Mouse (Mus musculus) kidney, postnatal 4 days (tissue): Measurements from ENCODE around the gene Tex22.

Experiments
- DNase-seq, 2 experiments: peaks; one replicate each; pipeline ENCODE4 v3.0.0; 2021; ENCODE audit warnings: mixed read lengths in 2 of 2

Gene Tex22

DNA sequence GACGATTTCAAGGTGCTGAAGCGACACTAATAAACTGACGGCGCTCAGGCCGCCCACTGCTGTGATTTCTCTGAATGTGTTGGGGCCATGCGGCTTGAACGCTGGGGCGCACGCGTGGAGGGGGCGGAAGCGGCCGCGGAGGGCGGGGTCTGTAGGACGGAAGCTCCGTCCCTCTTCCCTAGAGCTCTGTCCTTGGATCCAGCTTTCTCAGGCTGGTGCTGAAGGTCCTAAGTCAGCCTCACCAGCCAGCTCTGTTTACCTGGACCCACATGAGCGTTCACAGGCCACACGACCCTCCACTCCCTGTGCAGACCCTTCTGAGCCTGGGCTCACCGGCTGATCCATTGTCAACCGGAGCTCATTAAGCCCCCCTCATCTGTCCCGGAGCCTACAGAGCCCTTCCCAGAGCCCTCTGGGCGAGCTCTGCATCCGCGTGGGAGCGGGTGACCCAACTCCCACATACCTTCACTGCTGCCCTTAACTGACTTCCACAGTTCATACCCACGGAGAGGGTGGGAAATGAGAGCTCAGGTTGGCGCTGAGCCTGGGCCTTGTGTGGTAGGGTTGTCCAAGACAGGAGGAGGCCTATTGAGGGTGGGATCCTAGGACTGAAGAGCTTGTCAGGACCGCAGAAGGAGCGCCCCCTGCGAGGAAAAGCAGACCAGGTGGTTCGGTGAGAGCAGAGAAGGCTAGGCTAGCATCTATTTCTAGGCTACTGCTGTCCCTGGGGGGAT, at the start of gene Tex22:
TSS of gene Tex22 (plus strand) at position 174 of the 734 bp plus-strand sequence.
- DNase-seq: peak; percentile 92 to 94

DNA sequence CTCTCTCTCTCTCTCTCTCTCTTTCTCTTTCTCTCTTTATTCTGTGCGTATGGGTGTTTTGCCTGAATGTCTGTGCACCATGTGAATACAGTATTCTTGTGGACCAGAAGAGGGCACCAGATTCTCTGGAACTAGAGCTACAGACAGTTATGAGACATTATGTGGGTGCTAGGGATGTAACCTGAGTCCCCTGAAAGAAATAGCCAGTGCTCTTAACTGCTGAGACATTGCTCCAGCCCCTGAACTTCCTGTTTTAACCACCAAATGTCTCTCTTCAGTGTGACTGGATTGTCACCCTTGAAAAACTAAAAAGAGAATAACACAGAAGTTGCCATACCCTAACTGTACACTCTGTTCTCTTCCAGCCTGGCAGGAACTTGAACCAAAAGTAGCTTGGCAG, 47.7 kb upstream of the Tex22 start:
- no peak for DNase-seq

DNA sequence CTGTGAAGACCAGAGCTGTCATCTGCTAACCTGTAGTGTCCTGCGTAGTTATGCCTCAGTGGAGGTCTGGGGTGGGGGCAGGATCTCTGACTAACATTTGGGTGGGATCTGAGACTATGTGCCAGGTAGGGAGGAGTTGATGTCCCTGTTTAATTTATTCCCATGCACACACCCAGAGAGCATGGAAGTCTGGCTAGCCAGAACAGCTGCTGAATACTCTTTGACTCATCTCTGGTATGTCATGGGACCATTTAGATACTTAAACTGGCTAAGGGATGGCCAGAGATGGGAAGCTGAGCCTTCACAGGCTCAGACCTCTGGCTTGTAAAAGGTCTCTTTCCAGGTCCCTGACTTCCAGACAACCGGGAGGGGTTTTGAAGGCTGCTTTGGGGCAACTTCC, 46.8 kb upstream of the Tex22 start:
- DNase-seq: no peak

DNA sequence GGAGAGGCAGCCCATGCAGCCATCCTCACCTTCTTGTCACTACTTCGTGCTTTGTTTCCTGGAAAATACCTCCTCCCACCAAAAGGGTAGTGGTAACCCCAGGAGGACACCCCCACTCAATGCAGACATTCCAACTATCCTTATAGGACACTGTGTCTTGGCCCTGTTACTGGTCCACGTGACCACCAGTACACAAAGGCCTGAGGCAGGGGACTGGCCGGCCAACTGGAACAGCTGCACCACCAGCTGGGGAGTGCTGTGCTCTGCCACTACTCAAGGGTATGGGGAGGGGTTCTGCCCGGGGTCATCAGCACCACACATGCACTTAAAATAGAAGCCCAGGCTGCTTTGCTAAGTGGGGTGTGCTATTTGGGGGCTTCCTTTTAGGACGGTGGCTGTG, 46.2 kb upstream of the Tex22 start:
- no peak for DNase-seq

DNA sequence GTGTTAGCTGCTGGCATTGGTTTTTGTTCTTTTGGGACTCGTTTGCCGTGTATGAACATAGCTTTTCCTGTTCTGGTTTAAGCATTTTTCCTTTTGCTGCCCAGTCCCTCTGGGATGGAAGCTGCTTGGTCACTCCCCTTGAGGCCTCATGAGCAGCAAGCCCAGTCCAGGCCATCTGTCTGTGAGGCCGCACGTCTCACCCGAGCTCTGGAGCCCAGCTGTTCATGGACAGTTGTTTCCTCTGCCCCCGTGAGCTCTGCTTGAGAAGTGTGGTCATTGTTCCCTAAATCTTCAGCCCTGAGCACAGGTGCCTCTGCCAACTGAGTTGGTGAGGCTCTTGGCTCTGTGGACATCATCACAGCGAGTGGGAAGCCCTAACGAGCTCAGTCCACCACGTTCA, 45.4 kb upstream of the Tex22 start:
- peak in 1 of 2 experiments; percentile 18 for DNase-seq

DNA sequence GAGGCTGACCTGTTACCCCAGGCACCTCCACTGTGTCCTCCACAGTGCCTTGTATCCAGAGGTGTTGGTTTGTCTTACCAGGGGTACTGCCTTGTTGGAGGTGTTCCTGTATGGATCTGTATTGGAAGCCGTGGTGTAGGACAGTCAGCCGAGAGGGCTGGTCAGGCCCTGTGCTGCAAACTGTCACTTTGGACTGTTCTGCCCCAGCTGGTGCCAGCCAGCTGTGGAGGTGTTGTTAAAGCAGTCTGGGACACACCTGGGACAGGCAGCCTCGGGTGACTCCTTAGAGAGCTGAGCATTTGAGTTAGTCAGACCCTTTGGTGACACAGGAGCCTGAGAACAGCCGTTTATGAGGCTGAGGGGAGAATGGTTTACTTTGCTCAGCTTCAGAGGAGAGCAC, 44.3 kb upstream of the Tex22 start:
- DNase-seq: peak in 1 of 2 experiments; percentile 23

DNA sequence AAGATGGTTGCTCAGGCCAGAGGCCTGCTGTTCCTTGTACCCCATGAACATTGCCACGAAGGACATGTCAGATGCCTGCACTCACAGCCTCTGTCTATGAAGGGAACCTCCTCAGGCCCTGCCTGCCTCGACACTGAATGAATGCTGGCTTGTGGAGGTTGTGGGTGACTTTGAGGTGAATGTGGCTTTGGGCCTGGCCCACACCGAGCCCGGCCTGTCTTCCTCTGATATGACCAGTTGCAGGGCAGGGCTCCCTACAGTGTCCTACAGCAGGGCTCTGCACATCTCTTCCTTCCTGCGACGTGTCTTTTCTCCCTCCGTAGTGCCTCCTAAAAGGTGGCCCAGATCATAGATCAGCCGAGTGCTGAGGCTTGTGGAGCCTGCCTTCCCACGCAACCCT, 43.3 kb upstream of the Tex22 start:
- no peak for DNase-seq

DNA sequence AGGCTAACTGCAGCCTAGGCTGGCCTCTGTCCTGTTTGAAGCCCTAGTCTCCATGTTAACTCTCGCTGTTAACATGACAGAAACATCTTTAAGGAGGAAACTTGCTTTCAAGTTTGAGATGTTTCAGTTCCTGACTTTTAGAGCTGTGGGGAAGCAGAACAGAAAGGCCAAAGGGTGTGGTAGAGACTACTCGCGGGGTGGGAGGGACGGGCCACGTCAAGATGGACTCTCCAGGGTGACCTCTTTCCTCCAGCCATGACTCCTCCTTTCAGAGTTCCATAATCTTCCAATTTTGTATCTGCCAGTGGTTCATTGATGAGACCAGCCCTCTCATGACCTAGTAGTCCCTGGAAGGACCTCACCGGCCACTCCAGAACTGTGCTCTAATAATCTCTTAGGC, 42.9 kb upstream of the Tex22 start:
- no peak for DNase-seq

DNA sequence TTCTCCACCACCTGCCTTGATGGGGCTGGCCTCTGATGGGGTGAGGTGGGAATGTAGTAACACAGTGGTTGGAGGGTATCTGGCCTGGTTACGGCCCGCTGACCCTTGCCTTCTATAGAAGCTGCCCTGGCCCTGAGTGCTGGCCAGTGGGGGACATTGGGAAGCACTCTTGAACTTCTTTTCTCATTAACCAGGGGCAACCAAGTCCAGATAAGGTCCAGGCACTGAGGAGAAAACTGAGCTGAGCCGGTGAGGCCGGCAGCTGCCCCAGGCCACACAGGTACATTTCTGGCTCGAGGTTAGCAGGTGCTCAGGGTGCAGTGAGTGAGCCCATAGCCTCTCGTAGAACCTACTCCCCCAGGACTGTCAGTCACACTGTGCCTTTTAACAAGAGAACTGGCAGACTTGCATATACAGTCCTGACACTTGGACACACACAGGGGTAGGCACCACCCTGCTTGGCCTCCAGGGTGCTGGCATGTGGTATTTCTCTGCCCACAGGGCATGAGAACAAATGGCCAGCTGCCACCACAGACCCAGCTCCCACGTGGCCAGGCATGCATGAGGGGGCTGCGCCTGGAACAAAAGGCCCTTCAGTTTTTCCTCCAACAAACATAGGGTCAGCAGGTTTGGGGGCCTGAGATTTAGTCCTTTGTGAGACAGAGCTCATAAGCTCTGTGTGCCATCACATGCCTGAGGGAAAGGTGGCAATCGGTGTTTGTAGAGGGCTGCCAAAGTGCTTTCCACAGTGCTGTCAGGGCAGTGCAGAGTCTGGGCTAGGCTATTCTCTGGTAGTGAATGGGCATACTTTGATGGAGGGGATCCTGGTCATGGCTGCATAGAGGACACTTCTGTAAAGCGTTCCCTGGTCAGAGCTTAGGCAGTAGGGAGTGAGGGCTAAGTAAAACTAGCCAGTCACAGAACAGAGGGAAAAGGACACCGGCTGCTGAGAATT, 41.7 kb upstream of the Tex22 start:
- peak; percentile 77 to 85 for DNase-seq

DNA sequence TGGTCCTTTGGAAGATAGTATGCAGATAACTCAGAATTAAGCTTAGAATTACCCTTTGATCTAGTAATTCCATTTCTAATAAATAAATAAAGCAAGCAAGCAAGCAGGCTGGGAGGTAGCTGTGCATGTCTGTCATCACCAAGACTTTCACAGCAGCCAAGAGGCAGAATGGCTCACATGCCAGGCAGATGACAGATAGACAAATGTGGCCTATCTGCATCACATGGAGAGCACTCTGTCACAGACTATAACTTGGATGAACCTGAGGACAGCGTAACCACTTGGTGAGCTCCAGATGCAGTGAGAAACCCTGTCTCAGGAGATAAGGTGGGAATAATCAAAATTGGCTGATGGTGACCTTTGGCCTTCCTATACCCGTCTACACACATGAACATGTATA, 39.2 kb upstream of the Tex22 start:
- no peak for DNase-seq

DNA sequence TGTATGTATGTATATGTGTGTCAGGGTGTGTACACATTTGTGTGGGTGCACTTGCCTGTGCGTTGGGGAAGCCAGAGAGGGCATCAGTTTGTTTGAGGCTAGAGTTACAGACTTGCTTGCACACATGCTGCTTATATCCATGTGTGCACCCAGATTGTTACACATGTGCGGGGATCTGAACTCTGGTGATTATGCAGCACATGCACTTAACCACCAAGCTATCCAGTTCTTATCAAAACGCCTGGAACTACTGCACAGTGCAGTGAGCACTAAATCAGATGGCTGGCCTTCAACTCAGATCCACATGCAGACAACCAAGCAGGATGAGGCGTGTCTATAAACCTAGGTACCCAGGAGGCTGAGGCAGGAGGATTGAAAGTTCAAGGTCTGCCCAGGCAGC, 37.3 kb upstream of the Tex22 start:
- DNase-seq: no peak

DNA sequence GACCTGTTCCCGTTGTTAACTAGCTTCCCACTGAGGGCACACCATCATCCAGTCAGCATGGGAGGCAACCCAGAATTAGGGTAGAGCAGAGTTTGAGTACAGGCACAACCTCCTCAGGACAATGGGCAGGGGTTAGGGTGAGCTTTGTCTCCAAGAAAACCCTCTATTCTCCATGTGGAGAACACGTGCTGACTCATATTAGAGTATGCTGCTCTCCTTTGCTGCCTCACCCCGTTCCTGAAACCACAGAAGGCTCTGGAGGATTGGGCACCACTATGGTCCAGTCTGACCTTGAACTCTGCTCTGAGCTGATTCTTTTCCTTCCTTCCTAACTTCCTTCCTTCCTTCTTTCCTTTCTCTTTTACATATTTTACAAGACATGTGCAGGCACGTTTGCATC, 35.9 kb upstream of the Tex22 start:
- DNase-seq: no peak

DNA sequence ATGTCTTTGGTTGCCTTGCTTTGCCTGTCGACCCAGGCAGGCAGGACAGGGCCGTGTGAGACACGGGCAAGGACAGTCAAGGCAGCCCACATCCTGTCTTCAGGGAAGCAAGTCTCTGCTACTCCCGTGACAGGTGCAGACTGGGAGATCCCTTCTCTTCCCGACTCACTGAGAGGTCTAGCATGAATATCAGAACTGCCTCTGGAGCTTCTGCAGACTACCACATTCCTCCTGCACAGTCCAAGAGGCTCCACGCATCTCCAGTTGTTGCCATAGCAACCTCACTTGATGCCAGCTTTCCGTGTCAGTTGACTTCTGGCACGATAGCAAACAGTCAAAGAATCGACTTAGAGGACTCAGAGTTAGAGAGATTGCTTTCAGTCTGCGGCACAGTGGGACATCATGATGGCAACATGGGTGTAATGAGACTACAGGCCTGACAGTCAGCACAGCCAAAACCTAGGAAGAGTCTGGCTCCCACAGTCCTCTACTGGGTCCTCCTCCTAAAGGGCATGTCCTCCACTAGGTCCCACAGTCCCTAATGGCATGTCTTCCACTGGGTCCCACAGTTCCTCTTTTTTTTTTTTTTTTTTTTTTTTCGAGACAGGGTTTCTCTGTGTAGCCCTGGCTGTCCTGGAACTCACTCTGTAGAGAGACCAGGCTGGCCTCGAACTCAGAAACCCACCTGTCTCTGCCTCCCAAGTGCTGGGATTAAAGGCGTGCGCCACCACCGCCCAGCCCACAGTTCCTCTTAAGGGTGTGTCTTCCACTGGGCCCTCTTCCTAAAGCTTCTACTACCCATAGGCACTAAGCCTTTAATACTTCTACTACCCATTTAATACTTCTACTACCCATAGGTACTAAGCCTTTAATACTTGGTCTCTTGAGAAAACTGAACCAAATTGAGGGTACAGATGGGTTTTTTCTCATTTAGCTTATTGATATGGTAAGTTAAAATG, 32.5 kb upstream of the Tex22 start:
- peak in 1 of 2 experiments; percentile 37 for DNase-seq

DNA sequence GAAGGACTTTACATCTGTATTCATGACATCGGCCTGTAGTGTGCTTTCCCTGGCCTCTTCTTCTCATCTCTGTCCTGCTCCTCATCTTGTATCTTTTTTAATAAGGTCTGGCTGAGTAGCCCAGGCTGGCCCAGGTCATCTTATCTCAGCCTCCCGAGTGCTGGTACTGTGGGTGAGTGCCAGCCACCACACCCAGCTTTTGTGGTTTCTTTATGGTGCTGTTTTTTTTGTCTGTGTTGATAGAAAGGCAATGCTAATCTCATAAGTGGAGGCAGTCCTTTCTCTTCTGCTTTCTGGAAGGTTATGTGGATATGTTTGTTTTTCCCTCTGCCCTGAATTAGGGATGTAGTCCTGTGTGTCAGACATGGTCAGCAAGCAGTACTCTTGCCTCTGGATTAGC, 31.8 kb upstream of the Tex22 start:
- no peak for DNase-seq

DNA sequence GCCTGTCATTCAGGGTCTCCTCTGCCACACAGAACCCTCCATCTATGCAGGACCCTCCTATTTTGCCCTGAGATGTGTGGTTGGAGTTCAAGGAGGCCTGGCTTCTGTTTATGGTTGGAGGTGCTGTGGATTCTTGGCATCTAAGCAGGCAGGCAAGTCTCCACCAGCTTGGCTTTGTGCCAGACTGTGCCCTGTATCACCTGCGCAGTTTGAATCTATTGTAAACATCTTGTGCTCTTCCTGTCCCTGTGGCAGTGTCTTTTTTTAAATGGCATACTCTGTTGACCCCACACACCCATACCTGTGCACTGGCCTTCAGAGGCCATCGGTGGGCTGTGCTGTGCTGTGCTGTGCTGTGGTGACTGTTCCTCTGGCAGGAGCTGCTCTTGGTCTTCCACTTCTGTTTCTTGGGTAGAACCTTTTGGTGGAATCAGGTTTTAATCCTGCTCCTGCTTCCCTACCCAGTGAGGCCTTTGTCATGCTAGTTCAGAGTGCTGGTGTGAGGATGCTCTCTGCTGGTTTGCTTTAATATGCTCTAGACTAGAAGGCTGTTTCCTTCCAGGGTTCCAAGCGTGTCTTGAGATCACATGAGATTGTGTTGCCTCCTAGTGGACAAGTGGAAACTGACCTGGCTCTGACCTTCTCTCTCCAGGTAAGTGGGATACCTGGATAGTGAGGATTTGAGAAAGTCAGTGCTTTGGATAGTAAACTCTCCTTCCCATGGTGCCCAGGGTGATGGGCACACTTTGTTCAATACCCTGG, 29.2 kb upstream of the Tex22 start:
- peak; percentile 43 to 65 for DNase-seq

DNA sequence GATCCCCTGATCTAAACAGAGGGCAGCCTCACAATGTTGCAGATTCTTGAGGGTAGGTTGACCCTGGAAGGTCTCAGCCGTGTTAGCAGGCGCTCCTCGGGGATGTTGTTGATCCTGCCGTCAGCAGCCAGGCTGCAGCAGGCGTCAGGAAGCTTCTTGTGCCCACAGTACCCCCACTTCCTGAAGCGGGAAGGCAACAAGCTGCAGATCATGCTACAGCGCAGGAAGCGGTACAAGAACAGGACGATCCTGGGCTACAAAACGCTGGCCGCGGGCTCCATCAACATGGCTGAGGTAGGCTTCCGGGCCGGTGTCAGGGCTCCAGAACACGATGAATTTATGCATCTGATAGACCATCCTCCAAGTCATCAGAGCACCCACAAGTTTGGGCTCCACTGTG, 27.4 kb upstream of the Tex22 start:
- no peak for DNase-seq

DNA sequence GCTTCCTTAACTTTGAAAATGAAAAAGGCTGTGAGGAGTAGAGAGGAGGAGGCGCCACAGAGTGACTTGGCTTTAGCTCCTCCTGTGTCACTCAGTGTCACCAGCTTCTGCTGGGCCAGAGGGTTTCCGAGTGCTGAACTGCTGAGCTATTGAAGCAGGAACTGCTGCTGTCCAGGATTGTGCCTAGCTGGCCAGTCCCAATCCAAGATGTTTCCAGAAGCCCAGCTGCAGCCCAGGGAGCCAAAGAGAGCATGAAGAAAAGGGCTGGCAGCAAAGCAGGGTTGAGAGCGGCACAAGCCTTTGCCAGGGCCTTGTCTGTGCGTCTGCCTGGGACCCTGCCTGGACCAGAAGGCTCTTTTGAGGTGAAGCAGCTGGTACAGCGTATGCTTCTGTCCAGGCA, 26.2 kb upstream of the Tex22 start:
- DNase-seq: no peak

DNA sequence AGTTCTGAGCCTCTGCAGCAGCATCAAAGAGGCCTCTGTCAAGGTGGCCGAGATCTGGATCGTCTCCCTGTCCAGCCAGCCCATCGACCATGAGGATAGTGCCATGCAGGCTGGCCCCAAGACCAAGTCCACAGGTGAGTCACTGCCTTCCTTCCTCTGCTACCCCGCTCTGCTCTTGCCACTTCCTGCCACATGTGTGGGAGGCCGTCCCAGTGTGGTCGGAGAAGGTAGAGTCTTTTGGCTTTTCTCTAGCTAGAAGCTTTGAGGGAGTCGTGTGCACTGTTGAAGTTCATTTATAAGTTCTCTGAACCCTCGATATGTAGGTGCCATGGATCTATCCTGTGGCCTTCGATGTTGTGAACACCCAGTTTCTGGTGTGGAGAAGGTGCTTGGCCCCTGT, 24.5 kb upstream of the Tex22 start:
- no peak for DNase-seq

DNA sequence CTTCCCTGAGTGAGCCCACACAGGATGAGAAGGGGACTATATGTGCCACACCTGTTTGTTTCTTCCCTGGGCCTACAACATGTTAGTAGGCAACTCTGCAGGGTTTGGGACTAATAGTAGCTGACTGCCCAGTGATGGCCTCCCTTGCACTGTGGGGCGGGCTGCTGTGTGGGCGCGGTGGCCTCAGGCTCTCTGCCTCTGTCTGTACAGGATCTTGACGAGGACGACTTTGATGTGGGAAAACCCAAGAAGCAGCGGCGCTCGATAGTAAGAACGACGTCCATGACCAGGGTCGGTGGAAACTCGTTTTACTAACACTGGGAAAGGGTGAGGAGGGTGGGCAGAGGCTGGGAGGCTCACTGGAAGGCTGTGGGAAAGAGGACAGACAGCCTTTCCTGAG, 23.6 kb upstream of the Tex22 start:
- DNase-seq: no peak

DNA sequence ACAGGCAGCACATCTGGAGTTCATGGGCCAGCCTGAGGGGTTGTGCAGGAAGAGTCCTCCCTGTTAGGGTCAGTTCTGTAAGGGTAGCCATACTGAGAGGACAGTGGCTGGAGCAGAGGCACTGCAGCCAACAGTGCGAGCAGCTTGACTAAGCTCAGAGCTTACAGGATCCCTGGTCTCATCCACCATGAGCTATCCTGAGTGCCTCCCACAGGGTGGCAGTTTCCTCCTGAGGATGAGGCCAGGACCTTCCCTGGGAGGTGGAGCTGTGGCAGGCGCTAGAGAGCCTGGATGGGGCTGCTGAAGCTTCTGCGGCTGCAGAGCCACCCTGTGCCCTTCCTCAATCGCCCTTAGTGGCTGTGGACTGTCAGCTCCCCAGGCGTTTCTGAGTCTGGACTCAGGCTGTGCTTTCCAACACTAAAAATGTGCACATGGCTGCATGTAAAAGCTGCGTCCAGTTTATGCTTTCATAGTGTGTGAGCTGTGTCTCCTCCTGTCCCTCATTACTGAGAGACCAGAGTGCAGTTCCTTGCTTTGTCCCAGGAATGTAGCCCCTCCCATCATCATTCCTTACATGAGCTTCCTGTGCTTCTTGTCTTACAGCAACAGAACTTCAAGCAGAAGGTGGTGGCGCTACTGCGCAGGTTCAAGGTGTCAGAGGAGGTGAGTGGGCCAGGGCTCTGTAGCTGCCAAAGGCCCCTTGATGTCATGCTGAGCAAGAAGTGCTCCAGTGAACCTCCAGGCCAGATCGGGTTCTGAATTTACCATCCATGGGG, 22.5 kb upstream of the Tex22 start:
- DNase-seq: peak; percentile 49 to 73

DNA sequence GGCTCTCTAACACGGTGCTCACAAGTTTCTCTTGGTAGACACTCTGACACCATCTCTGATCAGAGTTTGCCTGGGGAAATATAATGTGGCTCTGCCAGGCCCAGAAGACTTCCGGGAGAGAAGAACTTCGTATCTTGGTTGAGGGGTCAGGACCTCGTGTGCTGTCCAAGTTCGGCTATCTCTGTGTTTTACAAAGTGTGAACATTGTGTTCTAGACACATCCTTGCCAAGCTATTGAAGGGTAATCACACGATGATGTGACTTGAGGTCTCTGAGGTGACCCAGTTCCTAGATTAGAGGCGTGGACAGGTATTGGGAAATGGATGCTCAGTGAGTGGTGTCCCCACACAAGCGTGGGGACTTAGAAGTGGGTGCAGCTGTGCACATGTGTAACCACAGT, 18.2 kb upstream of the Tex22 start:
- no peak for DNase-seq
